Mouse (Mus musculus) left cerebral cortex, adult 11 months (tissue): Measurements from ENCODE around the gene Stk39.

Experiments
- DNase-seq: peaks from one replicate; pipeline ENCODE4 v3.0.0; 2022; ENCODE audit warnings: low spot score

Stk39 gene

GRCm38 (mm10) chr2:68471759-68472550, at the start of gene Stk39:
Stk39 (minus strand) TSS chr2:68472268.
- peak; percentile 30 for DNase-seq

- DNase-seq = no peak
Observed at GRCm38 (mm10) chr2:68515409-68515808, 43.3 kb upstream of the Stk39 start.

- no peak for DNase-seq
Observed at GRCm38 (mm10) chr2:68503202-68503601, 31.1 kb upstream of the Stk39 start.

- no peak for DNase-seq
Observed at GRCm38 (mm10) chr2:68502734-68503133, 30.7 kb upstream of the Stk39 start.

GRCm38 (mm10) chr2:68502236-68502635, 30.2 kb upstream of the Stk39 start:
- no peak for DNase-seq

- DNase-seq = no peak
Observed at GRCm38 (mm10) chr2:68486275-68486674, 14.2 kb upstream of the Stk39 start.

- DNase-seq = no peak
Observed at GRCm38 (mm10) chr2:68485141-68485540, 13.1 kb upstream of the Stk39 start.

GRCm38 (mm10) chr2:68482896-68483295, 10.8 kb upstream of the Stk39 start:
- DNase-seq = no peak

- DNase-seq = no peak
Observed at GRCm38 (mm10) chr2:68479823-68480222, 7.8 kb upstream of the Stk39 start.

- no peak for DNase-seq
Observed at GRCm38 (mm10) chr2:68472921-68473320, 853 bp upstream of the Stk39 start.

DNA sequence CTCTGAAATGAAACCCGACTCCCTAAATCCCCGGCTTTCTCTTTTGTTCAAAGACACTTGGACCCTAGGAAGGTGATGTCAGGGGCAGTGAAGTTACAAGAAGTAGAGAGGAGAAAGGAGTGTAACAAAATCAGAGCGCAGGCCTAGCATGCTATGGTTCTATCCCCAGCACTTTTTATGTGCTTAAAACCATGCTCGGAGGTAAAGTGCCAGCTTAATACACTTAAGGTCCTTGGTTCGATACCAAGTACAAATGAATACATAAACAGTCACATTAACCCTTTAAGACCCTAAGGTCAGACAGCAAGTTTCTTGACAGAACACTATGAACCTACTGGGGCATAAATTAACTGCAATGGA, 463 bp upstream of the Stk39 start:
- no peak for DNase-seq

DNA sequence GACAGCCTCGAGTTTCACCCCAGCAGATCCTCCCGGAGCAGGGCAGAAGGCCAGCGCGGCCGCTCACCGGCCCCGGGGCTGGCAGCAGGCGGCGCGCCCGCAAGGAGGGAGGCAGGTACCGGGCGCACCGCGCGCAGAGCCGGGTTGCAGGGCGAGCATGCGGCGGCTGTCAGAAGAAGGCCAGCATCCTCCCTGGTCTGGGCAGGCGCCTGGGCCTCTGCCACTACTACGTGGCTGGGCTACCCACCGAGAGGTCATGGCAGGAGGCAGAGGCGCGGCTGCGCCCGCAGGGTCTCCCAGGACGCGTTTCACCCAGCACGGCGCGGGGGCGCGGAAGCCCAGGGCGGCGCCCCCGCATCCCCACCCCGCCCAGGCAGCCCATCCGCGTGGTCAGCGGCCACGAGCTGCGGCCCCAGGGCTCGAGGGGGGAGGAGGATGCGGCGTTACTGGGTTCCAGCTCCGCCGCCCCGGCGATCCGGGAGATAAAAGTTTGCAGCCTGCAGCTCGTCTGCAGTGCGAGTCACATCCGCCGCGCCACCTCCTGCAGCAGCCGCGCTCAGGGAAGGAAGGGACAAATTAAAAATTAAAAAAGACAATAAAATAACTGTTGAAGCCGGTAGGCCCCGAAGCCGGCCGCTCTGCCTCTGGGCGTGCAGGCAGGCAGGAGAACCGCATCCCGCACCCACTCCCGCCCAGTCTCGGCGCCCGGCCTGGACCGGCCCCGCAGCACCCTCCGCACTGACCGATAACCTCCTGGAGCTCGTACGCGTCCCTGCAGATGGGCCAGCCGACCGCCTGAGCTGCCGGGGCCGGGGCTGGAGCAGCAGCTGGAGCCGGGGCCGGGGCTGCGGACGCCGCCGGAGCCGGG, 943 bp downstream of the Stk39 start:
- peak; percentile 35 for DNase-seq

GRCm38 (mm10) chr2:68469491-68469890, 2.6 kb downstream of the Stk39 start:
- DNase-seq = no peak

- no peak for DNase-seq
Observed at GRCm38 (mm10) chr2:68468698-68469097, 3.4 kb downstream of the Stk39 start.

DNA sequence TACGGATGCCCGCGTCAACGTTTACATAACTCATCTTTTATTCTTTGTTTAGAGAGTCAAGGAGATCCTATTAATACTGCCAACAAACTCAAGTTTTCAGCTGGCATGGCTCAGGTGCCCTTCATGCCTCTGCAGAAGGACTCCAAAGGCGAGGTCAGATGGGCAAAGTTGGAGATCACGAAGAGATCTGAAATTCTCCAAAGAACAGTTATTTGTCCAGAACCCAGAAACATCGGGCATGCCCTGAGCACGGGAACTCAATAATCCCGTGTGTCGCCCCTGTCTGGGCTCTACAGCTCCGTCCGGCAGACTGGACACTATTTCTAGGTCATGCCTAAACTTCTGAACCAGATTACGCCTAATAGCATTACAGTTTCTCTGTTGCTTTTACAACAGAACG, 3.8 kb downstream of the Stk39 start:
- DNase-seq = no peak

- DNase-seq = no peak
Observed at GRCm38 (mm10) chr2:68467085-68467978, 4.7 kb downstream of the Stk39 start.

- DNase-seq = no peak
Observed at GRCm38 (mm10) chr2:68466124-68467070, 5.7 kb downstream of the Stk39 start.

DNA sequence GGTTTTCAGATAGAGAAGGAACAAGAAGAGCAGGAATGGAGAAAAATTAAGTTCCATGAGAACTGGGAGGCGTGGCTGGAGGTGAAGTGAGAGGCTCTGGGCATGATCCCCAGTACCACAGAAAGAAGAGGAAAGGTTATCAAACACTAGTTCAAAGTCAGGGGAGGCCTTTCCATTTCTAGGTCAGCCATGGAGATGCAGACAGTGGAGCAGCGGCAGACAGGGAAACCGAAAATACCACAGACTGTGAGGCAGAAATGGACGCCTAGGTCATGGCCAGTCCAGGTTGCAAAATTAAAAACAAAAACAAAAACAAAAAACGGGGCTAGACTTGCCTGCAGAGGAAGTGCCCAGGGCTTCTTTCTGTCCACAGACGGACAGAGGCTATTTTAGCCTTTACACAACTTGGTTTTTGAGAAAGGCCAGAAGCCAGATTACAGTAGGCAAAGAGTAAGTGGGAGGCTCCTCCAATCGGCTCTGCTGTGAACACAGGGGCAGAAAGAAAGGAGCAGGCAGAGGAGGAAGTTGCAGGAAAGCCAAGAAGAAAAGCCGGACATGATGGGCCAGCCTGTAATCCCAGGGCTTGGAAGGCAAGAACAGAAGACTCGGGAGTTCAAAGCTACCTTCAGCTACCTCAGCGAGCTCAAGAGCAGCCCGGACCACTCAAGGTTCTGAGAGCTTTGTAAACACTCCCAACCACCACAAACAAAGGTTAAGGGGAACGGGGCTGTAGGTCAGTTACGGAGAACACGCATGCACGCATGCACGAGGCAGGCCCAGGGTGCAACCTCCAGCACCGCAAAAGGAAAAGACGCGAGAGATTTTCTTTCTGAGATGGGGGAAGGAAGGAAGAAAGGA, 6.6 kb downstream of the Stk39 start:
- DNase-seq = no peak

- no peak for DNase-seq
Observed at GRCm38 (mm10) chr2:68464456-68464855, 7.6 kb downstream of the Stk39 start.

DNA sequence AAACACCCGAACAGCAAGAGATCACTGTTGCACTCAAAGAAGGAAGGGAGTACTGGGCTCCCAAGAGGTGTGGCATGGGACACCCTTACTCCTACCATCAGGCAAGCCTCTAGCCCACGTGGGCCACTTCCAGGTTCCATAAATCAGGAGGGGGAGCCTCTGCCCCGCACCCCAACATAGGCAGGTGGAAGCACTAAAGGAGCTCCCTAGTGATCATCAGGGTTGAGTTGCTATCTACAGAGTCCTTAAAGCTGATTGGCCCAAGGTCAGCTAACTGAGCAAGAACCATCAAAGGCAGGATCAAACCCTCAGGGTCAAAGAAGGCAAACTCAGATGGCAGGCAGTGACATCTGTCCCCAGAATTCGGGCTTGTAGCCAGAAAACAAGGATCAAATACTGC, 8.3 kb downstream of the Stk39 start:
- no peak for DNase-seq
